Mouse (Mus musculus) layer of hippocampus, adult 18-20 months (tissue): ENCODE results near the gene Mapk12. TPM values are rescaled to one million over a fixed set of nuclear protein-coding genes. Genes with fewer than 3 reads are reported as not detected.

Experiments
- DNase-seq, 2 experiments: peaks; one replicate each; pipeline ENCODE4 v3.0.0; 2022; ENCODE audit warnings: low spot score in 2 of 2
- long read RNA-seq: library from polyadenylated mRNA; stranded (forward); transcript quantifications from one replicate; pipeline ENCODE4 v2.0.0, GENCODE M21; 2021
- total RNA-seq, 2 experiments: library from RNA; stranded (reverse); gene quantifications; 2 replicates each; pipeline ENCODE4 v1.2.3; 2021

Gene Mapk12
- total RNA-seq = 1 to 10 TPM; 4.8 to 5.4 TPM
- long read RNA-seq, partial matches to known transcripts = 0 of 4 reads
- long read RNA-seq, other reads (novel, unspliced or antisense) = 2 of 4 reads

GRCm38 (mm10) chr15:89140659-89141252, at the start of gene Mapk12:
Gene Mapk12, minus strand, starts transcription at chr15:89140703.
- no peak for DNase-seq

- DNase-seq = no peak
These were observed 44.4 kb upstream of the Mapk12 start for GRCm38 (mm10) chr15:89184937-89185227.

- no peak for DNase-seq
These were observed 43.8 kb upstream of the Mapk12 start for GRCm38 (mm10) chr15:89184141-89184936.

GRCm38 (mm10) chr15:89182842-89183241, 42.3 kb upstream of the Mapk12 start:
- DNase-seq = peak in 1 of 2 experiments; percentile 50

- peak in 1 of 2 experiments; percentile 30 for DNase-seq
These were observed 41.8 kb upstream of the Mapk12 start for GRCm38 (mm10) chr15:89182328-89182741.

- DNase-seq = no peak
These were observed 41.2 kb upstream of the Mapk12 start for GRCm38 (mm10) chr15:89181561-89182270.

GRCm38 (mm10) chr15:89180571-89181229, 40.2 kb upstream of the Mapk12 start, which contains the start of gene Plxnb2:
Gene Plxnb2, minus strand, starts transcription at chr15:89180788.
- peak; percentile 66 to 79 for DNase-seq

GRCm38 (mm10) chr15:89180081-89180541, 39.6 kb upstream of the Mapk12 start:
- DNase-seq = no peak

- DNase-seq = no peak
These were observed 39.1 kb upstream of the Mapk12 start for GRCm38 (mm10) chr15:89179630-89179964.

GRCm38 (mm10) chr15:89178954-89179629, 38.6 kb upstream of the Mapk12 start:
- DNase-seq = peak in 1 of 2 experiments; percentile 34

- no peak for DNase-seq
These were observed 37.9 kb upstream of the Mapk12 start for GRCm38 (mm10) chr15:89178260-89178860.

GRCm38 (mm10) chr15:89177576-89178259, 37.2 kb upstream of the Mapk12 start:
- no peak for DNase-seq

- DNase-seq = peak in 1 of 2 experiments; percentile 56
These were observed 36.6 kb upstream of the Mapk12 start for GRCm38 (mm10) chr15:89177121-89177520.

- no peak for DNase-seq
These were observed 35.1 kb upstream of the Mapk12 start for GRCm38 (mm10) chr15:89175411-89176155.

- DNase-seq = no peak
These were observed 34.4 kb upstream of the Mapk12 start for GRCm38 (mm10) chr15:89174889-89175339.

GRCm38 (mm10) chr15:89173906-89174214, 33.4 kb upstream of the Mapk12 start:
- peak in 1 of 2 experiments; percentile 22 for DNase-seq

- peak in 1 of 2 experiments; percentile 61 for DNase-seq
These were observed 32.8 kb upstream of the Mapk12 start for GRCm38 (mm10) chr15:89173024-89173905.
